Mouse (Mus musculus) myocyte (in vitro differentiated cells): ENCODE measurements around the gene Rbm15.

Experiments
- MYOG ChIP-seq, 3 experiments: IDR thresholded peaks; one replicate each; pipeline ENCODE4 v1.6.1; 2011; ENCODE audit warnings: control low read depth in 2 of 3, low read depth in 2 of 3, mild to moderate bottlenecking in 2 of 3; ENCODE audit not compliant: insufficient read length in 2 of 3, control insufficient read depth in 1 of 3, insufficient read depth in 1 of 3
- POLR2AphosphoS2 ChIP-seq: IDR thresholded peaks from one replicate; pipeline ENCODE4 v1.6.1; 2011; ENCODE audit warnings: low read depth, control low read depth; ENCODE audit not compliant: insufficient read length

DNA sequence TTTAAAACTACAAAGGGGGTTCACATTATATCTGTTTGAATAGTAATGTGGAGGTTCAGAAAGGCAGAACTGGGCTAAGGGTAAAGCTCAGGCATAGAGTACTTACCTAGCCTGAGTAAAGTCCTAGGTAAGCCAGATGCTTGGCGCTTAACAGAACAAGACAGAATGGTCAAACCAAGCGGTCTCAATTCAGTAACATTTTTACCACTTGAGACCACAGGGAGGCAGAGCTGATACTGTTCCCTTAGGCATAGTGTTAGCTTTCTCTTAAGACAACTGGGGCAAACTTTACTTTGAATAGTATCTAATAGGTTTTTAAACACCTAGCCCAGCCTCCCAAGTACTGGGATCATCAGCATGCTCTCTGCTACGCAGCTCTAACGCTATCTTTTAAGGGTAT lies 57.5 kb downstream of the Rbm15 start:
- TF ChIP-seq POLR2AphosphoS2 (no peak), MYOG (IDR thresholded peaks at IDR 0.05; ENCODE audit: control insufficient read depth in 1 of 3, insufficient read depth in 1 of 3, insufficient read length in 2 of 3, low read depth in 2 of 3) (no peak)
